ENCODE assay signal across 35 mouse cellular contexts in genomic region chr2:85255610-85256009, GRCm38 (mm10). TPM values are rescaled to one million over a fixed set of nuclear protein-coding genes. Genes with fewer than 3 reads are reported as not detected.
"Had no signal": no experiment of that assay in that cellular context is flagged by ENCODE, and none has a peak within 500 bp of the region (broad histone marks: within the 10 kb centered on the region; RNA-seq: fewer than 3 reads in every experiment).

No protein-coding gene starts in this region.

- ATAC-seq: liver, embryonic 12.5 days; liver, postnatal 0 days; lung, postnatal 0 days; midbrain, embryonic 15.5 days; midbrain, embryonic 16.5 days had no signal

- H3K4me3 ChIP-seq: left cerebral cortex, adult 2 months; limb, embryonic 10.5 days; limb, embryonic 12.5 days; limb, embryonic 13.5 days; limb, embryonic 15.5 days; liver, embryonic 12.5 days; liver, embryonic 13.5 days; liver, embryonic 15.5 days; lung, embryonic 15.5 days; megakaryocyte, embryonic 14.5 days; midbrain, embryonic 10.5 days; midbrain, embryonic 12.5 days; midbrain, embryonic 15.5 days; myocyte had no signal

- H3K4me2 ChIP-seq: limb, embryonic 12.5 days; limb, embryonic 13.5 days; limb, embryonic 15.5 days; liver, embryonic 11.5 days; liver, embryonic 12.5 days; liver, embryonic 13.5 days; liver, embryonic 15.5 days; lung, embryonic 14.5 days; lung, embryonic 15.5 days; midbrain, embryonic 11.5 days; midbrain, embryonic 12.5 days; midbrain, embryonic 15.5 days had no signal

- H3K9ac ChIP-seq: limb, embryonic 12.5 days; limb, embryonic 13.5 days; limb, embryonic 15.5 days; liver, embryonic 12.5 days; liver, embryonic 13.5 days; liver, embryonic 14.5 days; liver, embryonic 15.5 days; liver, postnatal 0 days; lung, embryonic 14.5 days; lung, embryonic 15.5 days; midbrain, embryonic 12.5 days; midbrain, embryonic 15.5 days had no signal

- H3K27ac ChIP-seq: left cerebral cortex, adult 2 months; limb, embryonic 10.5 days; limb, embryonic 12.5 days; limb, embryonic 13.5 days; limb, embryonic 15.5 days; liver, embryonic 12.5 days; liver, embryonic 13.5 days; liver, embryonic 14.5 days; liver, embryonic 15.5 days; lung, embryonic 15.5 days; macrophage; midbrain, embryonic 10.5 days; midbrain, embryonic 12.5 days; midbrain, embryonic 15.5 days had no signal

- H3K27me3 ChIP-seq: limb, embryonic 12.5 days; limb, embryonic 15.5 days; liver, embryonic 12.5 days; liver, embryonic 13.5 days; liver, embryonic 15.5 days; lung, embryonic 15.5 days; midbrain, embryonic 12.5 days; midbrain, embryonic 15.5 days had no signal

- H3K36me3 ChIP-seq: limb, embryonic 10.5 days; limb, embryonic 12.5 days; limb, embryonic 13.5 days; limb, embryonic 15.5 days; liver, embryonic 12.5 days; liver, embryonic 13.5 days; liver, embryonic 15.5 days; lung, embryonic 15.5 days; midbrain, embryonic 10.5 days; midbrain, embryonic 12.5 days; midbrain, embryonic 15.5 days had no signal

- H3K4me1 ChIP-seq: limb, embryonic 10.5 days; limb, embryonic 12.5 days; limb, embryonic 13.5 days; limb, embryonic 15.5 days; liver, embryonic 12.5 days; liver, embryonic 13.5 days; liver, embryonic 15.5 days had no signal

- H3K9me3 ChIP-seq: limb, embryonic 10.5 days; limb, embryonic 12.5 days; limb, embryonic 13.5 days; limb, embryonic 15.5 days; liver, embryonic 12.5 days; liver, embryonic 13.5 days; liver, embryonic 15.5 days; lung, embryonic 15.5 days; midbrain, embryonic 10.5 days; midbrain, embryonic 12.5 days; midbrain, embryonic 15.5 days had no signal

- DNase-seq: left cerebral cortex, postnatal 4 days; liver; liver, embryonic 13.5 days; liver, postnatal 0 days; lung, adult 18-20 months; lung, adult 2 months; lung, embryonic 14.5 days; lung, postnatal 10 days; lung, postnatal 14 days; lung, postnatal 36 days; lung, postnatal 4 days; midbrain, embryonic 14.5 days had no signal

RNA-seq across cellular contexts. Expression of gene Lrrc55, which starts 58.6 kb away (rescaled TPM):
- total RNA-seq: liver, adult 2 months; megakaryocyte progenitor cell, adult 5-6 weeks; megakaryocyte, adult 5-6 weeks; monocyte, adult 5-6 weeks had no signal
- polyA plus RNA-seq: liver, adult 2 months; macrophage had no signal
